Mouse (Mus musculus): Measurements from ENCODE around the gene Olfr9.

DNA sequence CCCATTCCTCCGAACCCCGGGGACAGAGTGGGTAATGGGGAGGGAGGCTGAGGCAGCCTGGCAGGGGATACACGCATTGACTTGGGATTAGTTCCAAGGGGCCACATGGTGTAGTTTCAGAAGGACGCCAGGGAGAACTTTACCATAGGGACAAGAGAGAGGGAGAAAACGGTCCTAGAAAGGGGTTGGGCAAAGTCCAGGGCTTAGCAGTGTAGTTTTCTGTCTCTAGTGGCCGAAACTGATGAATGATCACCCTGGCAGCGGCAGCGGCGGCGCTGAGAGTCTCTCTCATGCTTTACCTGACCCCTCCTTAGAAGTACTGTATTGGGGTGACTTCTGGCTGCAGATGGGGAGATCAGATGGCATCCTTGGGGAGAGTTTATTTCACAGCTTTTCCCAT is 30.9 kb upstream of the Olfr9 start:
- TF ChIP-seq MYOG (IDR thresholded peaks at IDR 0.05; ENCODE audit: control insufficient read depth in 1 of 3, insufficient read depth in 1 of 3, insufficient read length in 2 of 3, low read depth in 2 of 3) (no peak), POLR2A (IDR thresholded peaks at IDR 0.05; ENCODE audit: insufficient read length, low read depth) (no peak), POLR2AphosphoS2 (IDR thresholded peaks at IDR 0.05; ENCODE audit: insufficient read length, low read depth) (peak; percentile 17), MAX (IDR thresholded peaks at IDR 0.05; ENCODE audit: low read depth) (no peak), TCF3 (IDR thresholded peaks at IDR 0.05; ENCODE audit: insufficient read length, low read depth) (no peak), MYOD1 (IDR thresholded peaks at IDR 0.05; ENCODE audit: control insufficient read depth in 1 of 3, insufficient read length in 2 of 3, low read depth in 2 of 3) (no peak)

All from myocyte (in vitro differentiated cells).